Mouse (Mus musculus): ENCODE measurements around the gene Pik3c2g.

The Pik3c2g gene

DNA sequence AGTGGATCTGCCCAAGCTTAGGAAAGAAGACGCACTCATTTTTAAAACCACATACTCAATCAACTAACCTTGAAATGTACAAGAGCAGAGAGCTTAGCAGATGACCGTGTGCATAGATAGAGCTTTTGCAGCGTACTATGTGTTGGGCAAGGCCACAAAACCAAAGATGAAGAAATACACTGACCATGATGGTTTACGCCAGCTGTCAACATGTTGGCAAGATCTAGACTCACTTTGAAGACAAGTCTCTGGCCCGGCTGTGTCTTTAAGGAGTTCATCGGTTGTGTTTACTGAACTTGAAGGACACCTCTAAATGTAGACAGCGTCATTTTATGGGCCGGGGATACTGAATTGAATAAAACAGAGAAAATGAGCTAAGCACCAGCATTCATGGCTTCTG, 254.3 kb downstream of the Pik3c2g start:
- no peak for DNase-seq (ENCODE audit: low spot score)

DNA sequence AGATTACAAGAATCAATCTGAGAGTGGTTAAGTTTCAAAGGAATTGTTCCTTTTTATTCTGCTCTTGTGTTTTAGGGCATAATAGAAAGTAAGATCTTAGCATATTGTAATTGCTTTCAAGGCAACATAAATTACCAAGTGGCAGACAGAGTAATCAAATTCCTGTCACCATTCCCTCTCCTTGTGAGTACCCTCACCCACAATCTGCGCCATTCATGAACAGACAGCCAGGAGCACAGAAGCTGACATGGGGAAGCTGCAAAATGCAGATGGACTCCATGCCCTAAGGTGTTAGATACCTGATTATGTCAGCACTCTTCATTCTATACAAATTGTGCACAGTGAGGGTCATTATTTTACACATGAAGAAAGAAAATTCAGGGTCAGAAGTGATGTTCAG, 255.6 kb downstream of the Pik3c2g start:
- no peak for DNase-seq (ENCODE audit: low spot score)

DNA sequence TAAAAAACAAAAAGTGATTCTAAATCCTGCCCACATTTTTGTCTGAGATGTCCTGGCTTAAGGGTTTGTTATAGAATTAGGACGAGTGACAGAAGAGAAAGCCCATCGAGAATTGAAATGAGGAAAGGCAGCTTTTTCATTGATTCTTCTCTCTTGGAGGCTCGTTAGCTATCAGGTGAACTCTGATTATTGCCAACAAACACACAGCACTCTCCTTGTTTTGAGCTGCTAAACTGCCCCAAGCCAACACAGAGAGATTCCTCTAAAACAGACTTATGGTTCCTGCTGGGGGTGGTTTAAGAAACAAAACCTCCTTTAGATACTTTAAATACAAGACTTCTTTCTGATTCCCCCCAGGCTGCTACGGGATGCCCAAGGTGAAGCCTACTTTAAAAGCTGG, 256.5 kb downstream of the Pik3c2g start:
- no peak for DNase-seq (ENCODE audit: low spot score)

DNA sequence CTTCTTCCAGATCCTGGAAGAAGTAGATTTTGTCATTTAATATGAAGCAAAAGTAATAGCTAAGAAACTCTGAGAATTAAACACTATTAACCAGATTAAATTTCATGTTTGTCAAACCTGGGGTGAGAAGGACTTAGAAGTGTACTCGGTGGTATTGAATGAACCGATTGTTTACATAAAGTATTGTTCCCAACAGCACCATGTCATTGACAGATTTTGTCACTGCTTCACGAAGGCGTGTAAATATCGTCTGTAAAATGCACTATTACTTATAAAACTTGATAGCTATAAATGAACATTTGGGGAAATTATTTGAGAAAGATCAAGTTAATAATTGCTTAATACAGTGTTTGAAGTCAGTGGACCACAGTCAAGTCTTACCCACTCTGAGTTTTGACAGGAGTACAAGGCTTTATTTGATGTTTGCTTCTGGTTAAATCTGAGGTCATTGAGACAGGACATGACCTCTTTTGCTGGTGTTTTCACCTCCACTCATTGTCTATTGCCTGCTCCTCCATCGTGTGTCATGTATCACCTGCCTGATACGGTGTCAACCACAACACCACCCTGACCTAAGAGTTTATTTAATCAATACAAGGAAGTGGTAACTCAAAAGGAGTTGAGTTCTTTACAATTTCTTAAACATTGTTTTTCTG, 260.0 kb downstream of the Pik3c2g start:
- DNase-seq (ENCODE audit: low spot score), result no peak

DNA sequence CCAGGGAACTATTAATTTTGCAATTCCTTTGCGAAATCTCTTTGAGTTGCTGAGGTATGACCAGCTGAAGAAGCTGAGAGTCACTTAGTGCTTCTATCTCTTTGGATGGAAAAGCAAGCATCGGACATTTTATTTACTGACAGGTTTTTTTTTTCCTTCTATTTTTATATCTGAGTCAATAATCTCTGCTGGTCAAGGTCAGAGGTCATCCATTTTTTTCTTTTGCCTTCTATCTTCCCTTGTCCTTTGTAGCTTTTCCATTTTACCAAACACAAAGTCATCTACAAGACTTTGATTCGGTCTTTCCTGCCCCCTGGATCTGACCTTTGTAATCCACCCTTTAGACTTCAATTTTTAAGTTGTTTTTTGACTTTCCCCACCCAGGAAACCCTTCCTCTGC, 262.9 kb downstream of the Pik3c2g start:
- DNase-seq (ENCODE audit: low spot score), result no peak

DNA sequence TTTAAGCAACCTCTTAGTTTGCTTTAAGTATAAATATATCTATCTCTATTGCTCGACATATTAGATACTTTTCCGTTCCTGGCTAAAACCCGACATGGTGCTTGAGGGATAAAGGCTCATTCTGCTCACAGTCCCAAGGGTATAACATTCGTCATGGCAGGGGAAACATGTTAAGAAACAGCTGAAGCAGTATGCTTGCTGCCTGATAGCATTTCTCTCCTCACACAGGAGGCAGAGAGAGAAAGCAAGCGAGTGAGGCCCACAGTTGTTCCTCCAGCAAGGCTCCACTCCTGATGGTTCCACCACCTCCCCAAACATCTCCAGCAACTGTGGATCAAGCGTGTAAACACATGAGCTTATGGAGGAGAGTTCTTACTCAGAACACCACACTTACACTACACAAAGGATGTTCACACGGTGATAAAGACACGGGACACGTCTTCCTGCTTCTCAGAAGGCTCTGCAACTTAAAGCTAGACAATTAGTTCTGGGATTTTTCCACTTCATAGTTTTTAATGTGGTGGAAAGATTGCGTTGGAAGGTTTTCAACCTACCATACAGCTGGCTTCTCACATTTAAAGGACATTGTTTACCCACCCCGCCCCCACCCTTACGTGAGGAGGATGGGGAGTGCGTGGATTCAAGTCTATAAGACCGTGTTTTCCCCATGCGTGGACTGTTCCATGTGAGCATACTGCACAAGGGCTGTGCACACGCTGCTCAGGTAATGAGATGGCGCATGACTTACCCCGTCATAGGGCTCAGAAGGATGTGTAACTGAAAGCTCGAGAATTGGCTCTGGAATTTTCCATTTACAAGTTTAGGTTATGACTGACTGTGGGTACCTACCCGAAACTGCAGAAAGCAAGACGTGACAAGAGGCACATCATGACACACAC, 264.9 kb downstream of the Pik3c2g start:
- no peak for DNase-seq (ENCODE audit: low spot score)

DNA sequence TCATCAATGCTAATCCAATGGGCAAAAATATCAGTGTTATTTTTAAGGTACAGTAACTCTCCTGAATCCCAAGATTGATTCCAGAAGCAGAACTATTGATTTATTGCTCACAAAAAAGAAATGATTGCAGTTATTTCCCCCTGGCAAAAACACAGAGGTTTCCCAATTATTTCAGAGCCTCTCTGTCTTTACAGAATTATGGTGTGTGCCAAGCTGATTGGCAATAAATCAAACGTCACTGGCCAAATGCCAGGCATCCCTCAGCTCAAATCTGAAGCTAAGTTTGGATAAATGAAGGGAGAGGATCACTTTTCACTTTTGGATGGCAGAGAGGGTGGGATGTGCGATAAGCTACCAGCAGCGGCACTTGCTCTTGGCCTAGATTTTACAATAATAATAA, 265.8 kb downstream of the Pik3c2g start:
- DNase-seq (ENCODE audit: low spot score), result no peak

DNA sequence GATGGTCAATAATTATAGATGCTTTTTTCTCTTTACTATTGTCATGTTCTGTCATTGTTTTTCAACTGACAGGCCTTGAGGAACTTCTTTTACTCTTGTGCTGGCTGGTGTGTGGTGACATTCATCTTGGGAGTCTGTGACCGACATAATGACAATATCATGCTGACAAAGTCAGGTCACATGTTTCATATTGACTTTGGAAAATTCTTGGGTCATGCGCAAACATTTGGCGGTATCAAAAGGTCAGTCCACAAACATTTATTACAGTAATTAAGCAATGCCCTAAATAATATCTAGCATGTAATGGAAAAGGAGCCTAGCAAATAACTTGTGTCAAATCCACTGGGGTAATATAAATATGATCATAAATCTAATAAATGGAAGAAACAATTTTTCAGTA, 273.1 kb downstream of the Pik3c2g start:
- no peak for DNase-seq (ENCODE audit: low spot score)

DNA sequence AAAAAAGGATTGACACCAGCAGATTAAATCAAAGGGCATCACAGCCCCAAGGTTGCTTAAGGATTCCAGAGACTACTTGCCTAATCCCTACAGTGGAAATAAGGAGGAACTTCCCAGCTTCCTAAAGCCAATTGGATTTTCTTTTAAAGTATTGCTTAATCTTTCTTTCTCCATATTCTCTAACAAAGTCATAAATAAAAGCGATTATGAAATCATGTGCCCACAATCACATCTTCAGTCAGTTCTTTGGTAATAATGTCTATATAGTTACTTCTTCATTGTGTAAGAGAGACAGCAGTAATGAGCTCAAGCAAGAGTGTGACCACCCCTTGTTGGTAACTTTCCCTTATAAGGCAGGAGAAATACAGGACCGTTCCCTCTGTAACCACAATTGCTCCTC, 274.5 kb downstream of the Pik3c2g start:
- DNase-seq (ENCODE audit: low spot score), result no peak

DNA sequence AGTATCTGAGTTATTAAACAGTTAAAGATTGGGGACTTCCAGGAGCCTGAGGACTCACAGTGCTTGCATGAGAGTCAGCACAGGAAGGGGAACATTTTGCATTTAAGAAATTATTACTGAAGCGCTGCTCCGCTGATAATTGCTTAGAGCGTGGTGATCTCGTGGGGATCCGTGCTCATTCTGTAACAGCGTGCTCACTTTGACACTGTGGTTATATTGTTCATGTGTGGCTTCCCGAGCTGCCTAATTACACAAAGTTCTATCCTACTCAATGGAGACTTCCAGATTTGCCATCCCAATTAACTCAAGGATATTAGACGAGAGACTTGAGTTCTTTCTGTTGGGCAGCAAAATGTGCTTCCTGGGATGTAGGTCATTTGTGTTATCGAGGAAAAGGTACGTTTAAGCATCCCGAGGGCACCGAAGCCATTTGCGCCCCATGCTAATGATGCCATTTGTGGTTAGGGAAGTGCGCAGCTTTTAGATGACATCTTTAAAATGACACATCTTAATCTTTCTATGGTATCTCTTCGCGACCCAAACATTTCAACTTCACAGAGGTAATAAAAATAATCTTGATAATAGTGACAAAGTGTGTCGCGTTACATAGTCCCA, 278.1 kb downstream of the Pik3c2g start:
- no peak for DNase-seq (ENCODE audit: low spot score)

DNA sequence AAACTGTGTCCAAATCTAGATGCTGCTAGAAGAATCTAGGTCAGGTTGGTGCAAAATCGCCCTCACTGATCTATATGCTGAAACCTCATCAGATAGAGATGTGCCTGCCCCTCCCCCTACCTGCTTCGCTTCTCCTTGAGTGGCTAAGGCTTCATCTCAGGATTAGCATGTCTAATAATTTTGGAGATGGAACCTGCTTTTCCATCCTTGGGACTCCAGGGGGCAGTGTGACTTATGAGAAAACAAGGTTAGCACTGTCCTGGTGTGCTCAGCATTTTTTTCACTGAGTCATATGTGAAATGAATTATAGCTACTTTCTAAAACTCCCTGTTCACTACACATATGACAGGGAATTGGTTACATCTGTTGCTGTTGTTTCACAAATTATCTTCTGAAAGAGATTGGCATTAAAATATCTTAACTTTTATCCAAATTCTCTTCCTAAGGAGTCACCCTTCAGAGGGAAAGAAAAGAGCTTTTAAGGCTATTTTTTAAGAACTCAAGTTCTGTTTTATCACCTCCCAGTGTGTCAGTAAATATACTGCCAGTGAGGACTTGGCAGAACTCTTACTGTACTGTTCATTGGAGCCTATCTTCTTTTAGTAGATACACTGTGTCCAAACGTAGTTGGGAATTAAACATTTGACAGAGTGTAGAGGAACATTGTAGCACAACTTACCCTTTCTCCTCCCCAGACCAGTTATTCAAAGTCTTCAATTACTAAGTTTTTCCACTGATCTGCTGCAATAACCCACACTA, 287.6 kb downstream of the Pik3c2g start:
- peak; percentile 11 for DNase-seq (ENCODE audit: low spot score)

DNA sequence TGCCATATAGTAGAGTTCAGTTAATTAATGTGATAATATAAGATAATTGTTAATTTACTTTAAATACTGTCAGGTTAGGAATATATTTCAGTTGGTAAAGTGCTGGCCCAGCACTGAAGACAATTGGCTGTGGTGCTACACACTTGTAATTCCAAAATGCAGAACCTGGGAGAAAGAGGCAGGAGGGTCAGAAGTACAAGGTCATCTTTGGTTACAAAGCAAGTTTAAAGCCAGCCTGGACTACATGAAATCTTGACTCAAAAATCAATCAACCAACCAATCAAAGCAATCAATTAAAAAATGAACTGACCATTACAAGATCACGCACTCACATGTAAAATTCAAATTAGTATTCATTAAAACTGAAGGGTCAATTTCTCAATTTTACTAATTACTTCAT, 289.7 kb downstream of the Pik3c2g start:
- no peak for DNase-seq (ENCODE audit: low spot score)

DNA sequence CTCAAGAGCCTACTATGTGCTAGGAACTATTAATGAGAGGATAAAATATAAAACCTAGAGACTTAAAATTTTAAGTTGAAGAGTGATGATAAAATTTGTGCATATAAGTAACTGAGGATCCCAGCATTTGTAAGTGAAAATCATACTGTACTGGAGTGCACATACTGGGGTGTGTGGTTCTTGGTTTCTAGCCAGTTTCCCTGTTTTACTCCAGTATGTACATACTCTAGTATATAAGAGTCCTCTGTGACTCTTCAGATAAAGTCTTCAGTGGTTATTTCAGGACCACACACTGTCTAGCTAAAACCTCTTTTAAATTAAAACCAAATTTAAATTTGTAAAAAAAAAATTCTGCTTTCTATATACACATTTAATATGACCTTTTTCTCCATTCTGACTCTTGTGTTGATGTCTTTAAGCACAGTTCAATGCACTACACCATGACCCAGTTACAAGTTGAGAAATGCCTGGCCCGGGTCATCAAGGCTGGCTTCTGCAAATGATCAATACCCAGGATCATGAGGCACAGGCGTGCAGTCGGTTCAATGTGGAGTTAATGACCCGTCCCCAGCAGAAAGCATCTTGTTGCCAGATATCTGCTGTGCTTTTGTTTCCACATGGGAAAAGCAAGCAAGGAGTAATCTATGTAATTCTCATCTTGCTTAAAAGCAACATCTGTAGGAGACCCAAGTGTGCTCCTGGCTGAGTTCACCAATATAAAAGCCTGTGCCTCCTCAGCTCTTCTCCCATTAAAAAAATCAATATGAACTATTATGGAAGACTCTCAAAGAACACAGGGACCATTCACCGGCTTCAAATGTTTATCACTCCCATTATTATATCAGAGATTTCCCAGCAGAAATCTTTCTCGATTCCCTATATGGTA, 290.7 kb downstream of the Pik3c2g start:
- no peak for DNase-seq (ENCODE audit: low spot score)

DNA sequence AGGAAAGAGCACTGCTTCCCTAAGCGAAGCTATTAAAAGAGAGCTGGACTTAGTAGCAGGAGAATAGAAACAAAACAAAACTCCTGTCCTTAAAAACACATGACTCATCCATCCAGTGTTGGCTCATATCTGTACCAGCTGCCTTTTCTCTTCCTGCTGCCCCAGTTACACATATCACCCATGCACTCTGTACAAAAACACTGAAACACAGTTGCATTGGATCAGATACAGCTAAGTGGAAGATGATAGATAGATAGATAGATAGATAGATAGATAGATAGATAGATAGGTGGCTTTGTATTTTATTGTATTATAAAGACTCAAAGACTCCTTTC, 291.3 kb downstream of the Pik3c2g start:
- no peak for DNase-seq (ENCODE audit: low spot score)

DNA sequence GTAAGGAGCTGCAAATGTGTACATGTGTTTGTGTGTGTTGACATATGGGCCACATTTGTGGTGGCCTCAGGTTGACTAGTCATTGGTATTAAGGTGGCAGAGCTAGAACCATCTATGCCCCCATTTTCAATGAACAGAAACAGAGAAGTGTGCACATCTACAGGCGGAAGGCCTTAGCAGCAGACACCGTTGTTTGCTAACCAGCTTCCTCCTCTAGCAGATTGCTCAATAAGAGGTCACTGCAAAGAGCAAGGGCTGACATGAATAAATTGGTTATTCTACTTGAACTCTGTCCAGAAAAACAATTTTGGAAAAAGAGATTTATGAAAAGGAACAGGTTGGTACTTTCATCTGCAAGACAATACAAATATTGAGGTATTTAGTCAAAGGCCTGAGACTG, 295.1 kb downstream of the Pik3c2g start:
- no peak for DNase-seq (ENCODE audit: low spot score)

DNA sequence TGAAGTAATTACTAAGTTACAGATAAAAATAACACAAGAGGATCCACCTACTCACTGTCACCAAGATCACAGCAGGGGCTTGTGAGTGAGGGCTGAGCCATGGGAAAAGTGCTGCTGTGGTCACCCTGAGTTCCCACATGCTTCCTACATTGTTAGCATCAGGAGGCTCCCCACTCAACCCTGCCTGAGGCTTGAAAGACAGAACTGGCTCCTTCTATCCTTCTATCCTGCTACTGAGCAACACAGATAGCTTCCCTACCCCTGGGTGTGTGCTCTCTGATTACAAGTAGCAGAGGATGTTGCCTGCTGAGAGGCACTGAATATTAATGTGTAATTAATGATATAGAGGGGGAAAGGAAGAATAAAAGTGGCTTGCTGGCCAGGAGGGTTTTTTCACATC, 300.2 kb downstream of the Pik3c2g start:
- no peak for DNase-seq (ENCODE audit: low spot score)

DNA sequence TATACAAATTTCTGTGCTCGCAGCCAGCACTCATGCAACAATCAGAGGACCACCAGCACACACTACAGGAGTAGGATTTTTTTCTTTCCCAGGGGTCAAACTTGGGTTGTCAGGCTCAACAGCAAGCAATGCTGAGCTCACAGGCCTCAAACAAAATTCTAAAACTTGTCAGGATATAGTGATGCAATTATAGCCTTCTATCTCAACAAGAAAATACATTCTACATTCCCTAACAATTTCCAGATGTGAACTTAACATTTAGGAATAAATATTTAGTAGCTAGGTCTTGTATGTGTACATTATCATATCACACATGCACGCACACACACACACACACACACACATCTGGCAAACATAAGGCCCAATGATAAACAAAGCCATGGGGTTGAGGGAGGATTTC, 308.6 kb downstream of the Pik3c2g start:
- DNase-seq (ENCODE audit: low spot score), result no peak

DNA sequence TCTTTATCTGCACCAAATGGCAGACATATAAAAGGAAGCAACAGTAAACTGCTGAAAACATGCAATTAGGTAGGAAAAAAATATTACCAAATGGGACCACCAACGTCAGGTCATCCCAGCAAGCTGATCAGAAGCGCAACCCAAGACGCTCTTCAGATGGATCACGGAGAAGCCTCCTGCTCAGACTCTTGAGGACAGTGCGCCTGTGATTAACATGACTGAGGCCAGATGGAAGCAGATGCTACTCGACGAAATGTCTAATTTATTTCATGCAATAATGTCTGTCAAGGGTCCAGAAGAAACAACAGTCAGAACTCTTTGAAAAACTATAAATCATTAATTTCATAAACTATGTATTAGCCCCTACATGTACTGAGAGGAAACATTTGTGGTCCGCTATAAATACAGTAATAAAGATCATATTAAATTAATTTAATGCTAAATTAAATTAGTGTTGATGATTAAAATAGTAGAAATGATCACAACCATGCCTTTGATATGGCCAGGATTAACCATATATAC, 312.7 kb downstream of the Pik3c2g start:
- no peak for DNase-seq (ENCODE audit: low spot score)

DNA sequence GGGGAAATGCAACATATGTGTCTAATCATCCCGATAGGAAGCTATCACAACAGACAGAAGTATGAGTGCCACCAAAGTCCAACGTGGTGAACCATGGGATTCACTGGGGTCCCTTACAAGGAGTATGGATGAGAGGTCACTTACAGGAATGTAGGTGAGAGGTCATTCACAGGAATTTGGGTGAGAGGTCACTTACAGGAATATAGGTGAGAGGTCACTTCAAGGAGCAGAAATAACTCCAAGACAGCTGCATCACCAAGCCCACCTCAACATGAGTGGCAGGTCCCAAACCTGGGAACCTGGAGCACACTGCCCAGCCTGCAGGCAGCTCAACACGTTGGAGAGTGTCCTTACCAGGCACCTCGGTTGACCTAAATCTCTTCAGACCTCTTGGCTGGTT, 314.8 kb downstream of the Pik3c2g start:
- no peak for DNase-seq (ENCODE audit: low spot score)

DNA sequence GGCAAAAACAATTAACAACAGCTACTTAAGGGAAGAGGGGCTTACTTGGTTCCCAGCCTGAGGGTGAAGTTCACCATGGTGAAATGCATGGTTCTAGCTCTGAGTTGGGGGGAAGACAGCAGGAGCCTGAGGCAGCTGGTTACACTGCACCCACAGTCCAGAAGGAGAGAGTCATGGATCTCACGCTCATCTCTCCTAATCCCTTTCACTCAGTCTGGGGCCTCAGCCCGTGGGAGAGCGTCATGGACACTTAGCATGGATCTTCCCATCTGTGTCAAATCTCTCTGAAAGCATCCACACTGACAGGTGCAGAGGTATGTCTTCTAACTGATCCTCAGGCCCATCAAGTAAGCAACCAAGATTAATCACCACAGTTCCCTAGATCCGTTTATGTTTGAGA, 320.1 kb downstream of the Pik3c2g start:
- DNase-seq (ENCODE audit: low spot score), result no peak

DNA sequence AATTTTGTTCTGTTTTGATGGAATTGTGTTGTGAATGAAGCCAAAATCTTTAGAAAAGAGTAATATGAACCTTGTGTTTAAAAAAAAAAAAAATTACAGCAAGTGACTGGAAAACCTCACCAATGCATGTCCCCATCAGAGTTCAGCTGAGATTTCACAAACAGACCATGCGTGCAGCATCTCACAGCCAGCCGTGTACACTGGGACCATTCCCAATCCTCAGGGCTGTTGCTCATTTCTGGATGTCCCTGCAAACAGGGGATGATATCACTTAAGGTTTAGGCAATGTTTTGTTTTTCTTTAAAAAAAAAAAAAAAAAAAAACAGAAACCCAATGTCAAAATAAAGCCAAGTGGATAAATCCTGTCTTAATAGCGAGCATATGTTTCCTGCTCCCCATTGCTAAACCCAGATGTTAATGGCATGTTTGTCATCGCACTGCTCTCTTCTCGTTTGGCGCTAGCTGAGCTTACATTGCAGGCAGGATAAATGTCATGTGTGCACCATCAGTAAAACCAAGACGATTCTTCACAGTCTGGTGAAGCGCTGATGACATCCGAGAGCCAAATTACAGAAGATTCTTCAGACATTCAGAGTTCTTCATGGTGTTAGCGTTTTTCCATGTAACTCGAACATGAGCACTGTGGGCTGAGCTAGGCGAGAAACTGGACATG, 322.1 kb downstream of the Pik3c2g start:
- no peak for DNase-seq (ENCODE audit: low spot score)
